Mouse (Mus musculus) midbrain, embryonic 16.5 days (tissue): Measurements from ENCODE around the gene Yipf2. TPM values are rescaled to one million over a fixed set of nuclear protein-coding genes. Genes with fewer than 3 reads are reported as not detected.

Experiments used
- ATAC-seq: fragments of 200-750 bp; cut with Nextera tagmentation; 2 replicates; pipeline ENCODE4 v1.8.0; 2017; ENCODE audit warnings: moderate TSS enrichment
- H3K27ac ChIP-seq: fragments of 300-500 bp; sonication (generic); 2 replicates; pipeline ENCODE4 v1.5.1; 2014; ENCODE audit warnings: mild to moderate bottlenecking, low read length, mixed read lengths
- H3K27me3 ChIP-seq: fragments of 300-500 bp; sonication (generic); 2 replicates; pipeline ENCODE4 v1.6.1; 2014; ENCODE audit warnings: low read depth, low read length, mixed read lengths; ENCODE audit not compliant: control insufficient read depth, insufficient read depth
- H3K36me3 ChIP-seq: fragments of 300-500 bp; sonication (generic); 2 replicates; pipeline ENCODE4 v1.6.1; 2014; ENCODE audit warnings: mild to moderate bottlenecking, low read length, moderate library complexity, mixed read lengths; ENCODE audit not compliant: control insufficient read depth, insufficient read depth
- H3K4me1 ChIP-seq: fragments of 300-500 bp; sonication (generic); 2 replicates; pipeline ENCODE4 v1.6.1; 2014; ENCODE audit warnings: mild to moderate bottlenecking, low read length, mixed read lengths; ENCODE audit not compliant: control insufficient read depth, insufficient read depth
- H3K4me2 ChIP-seq: fragments of 300-500 bp; sonication (generic); 2 replicates; pipeline ENCODE4 v1.6.1; 2014; ENCODE audit warnings: mild to moderate bottlenecking, low read length, mixed read lengths
- H3K4me3 ChIP-seq: fragments of 300-500 bp; sonication (generic); 2 replicates; pipeline ENCODE4 v1.5.1; 2014; ENCODE audit warnings: low read depth, mild to moderate bottlenecking, low read length, moderate library complexity, mixed read lengths
- H3K9ac ChIP-seq: fragments of 300-500 bp; sonication (generic); 2 replicates; pipeline ENCODE4 v1.6.1; 2014; ENCODE audit warnings: low read depth, low read length, mixed read lengths
- H3K9me3 ChIP-seq: fragments of 300-500 bp; sonication (generic); replicated peaks from 2 replicates; pipeline ENCODE4 v1.6.1; 2014; ENCODE audit warnings: mild to moderate bottlenecking, low read length, mixed read lengths; ENCODE audit not compliant: control insufficient read depth, poor library complexity, severe bottlenecking
- WGBS: fragments of 180-500 bp; shearing (Covaris S2); extraction: QIAGEN DNeasy Blood & Tissue Kit; methylation state at CpG from one replicate; pipeline ENCODE4 v1.1.7; 2014; 5-methylcytosine and 5-hydroxymethylcytosine counted together
- polyA plus RNA-seq: library from polyadenylated mRNA; unstranded; fragments of >200 nt; fragmentation: Nextera tagmentation; extraction: Ambion mirVana; gene quantifications from 2 replicates; pipeline ENCODE4 v1.2.1, GENCODE M21; 2015

Yipf2 gene
- polyA plus RNA-seq, 1 experiment from 2014 or later = 26.9 TPM

DNA sequence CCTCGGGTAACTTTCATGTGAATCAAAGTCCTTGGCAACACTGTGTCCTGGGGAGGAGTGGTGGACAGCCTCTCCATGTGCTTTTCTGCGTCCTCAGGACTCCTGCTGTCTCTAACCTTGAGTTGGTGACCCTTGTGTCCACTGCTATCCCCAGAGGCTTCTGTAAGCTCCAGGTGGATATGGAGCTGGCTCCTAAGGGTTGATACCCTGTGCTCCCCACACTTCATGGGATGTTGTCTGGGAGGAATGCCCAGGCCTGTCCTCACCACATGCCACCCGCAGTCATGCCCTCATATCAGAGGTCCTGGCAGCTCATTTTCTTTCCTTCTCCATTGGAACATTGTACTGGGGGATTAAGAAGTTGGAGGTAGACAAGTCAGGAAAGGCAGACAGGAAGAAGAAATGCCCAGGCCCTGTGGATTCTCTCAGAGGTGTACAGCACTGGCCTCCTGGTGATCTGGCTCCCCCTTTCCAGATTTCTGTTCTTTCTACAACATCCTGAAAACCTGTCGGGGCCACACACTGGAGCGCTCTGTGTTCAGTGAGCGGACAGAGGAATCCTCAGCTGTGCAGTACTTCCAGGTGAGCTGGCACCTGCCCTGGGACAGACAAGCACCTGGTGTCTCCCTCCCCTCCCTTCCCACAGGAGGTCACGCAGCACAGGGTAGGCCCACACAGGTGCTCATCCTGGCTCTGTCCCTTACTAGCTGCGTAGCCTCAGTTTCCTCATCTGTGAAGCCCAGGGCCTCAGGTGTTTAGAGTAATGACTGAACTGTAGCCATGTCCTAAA lies 18.4 kb downstream of the Yipf2 start:
- no peak for ATAC-seq
- H3K27me3 ChIP-seq = no peaks in the 10 kb centered on the region
- WGBS = 93% methylated on average over 8 of the region's 8 CpGs
- H3K9me3 ChIP-seq = no peaks in the 10 kb centered on the region
- H3K4me2 ChIP-seq = no peak overlapping the region
- no peak overlapping the region for H3K27ac ChIP-seq
- no peaks in the 10 kb centered on the region for H3K4me1 ChIP-seq
- H3K4me3 ChIP-seq = no peak overlapping the region
- H3K9ac ChIP-seq = no peak overlapping the region
- H3K36me3 ChIP-seq = peaks cover 48% of the 10 kb centered on the region

- H3K27ac ChIP-seq = no peak overlapping the region
- no peaks in the 10 kb centered on the region for H3K9me3 ChIP-seq
- H3K27me3 ChIP-seq = no peaks in the 10 kb centered on the region
- no peak overlapping the region for H3K9ac ChIP-seq
- H3K4me1 ChIP-seq = no peaks in the 10 kb centered on the region
- no peak for ATAC-seq
- H3K4me3 ChIP-seq = no peak overlapping the region
- no peak overlapping the region for H3K4me2 ChIP-seq
- peaks cover 24% of the 10 kb centered on the region for H3K36me3 ChIP-seq
- WGBS = 95% methylated on average over 8 of the region's 8 CpGs
Observed at GRCm38 (mm10) chr9:21568657-21569255, 23.9 kb downstream of the Yipf2 start.

DNA sequence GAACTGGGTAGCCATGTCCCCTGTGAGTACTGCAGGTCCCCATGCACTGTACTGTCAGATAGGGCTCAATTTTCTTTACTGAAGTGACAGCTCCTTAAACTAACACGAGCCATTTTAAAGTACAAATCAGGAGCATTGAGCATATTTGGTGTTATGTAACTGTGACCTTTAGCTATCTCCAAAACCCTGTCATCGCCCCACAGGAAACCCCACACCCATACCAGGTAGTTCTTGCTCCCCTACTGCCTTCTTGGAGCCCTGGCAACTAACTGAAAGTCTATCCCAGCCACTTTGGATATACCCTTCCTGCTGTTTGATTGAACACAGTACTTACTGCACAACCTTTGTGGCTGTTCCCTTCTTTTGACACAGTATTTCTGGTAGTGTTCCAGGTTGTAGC lies 25.6 kb downstream of the Yipf2 start:
- Histone ChIP-seq H3K4me3 (no peak overlapping the region), H3K4me2 (no peak overlapping the region), H3K27me3 (no peaks in the 10 kb centered on the region), H3K36me3 (peaks cover 17% of the 10 kb centered on the region), H3K9me3 (no peaks in the 10 kb centered on the region), H3K27ac (no peak overlapping the region), H3K4me1 (no peaks in the 10 kb centered on the region), H3K9ac (no peak overlapping the region)
- ATAC-seq = no peak
- 93% methylated on average over 2 of the region's 2 CpGs for WGBS

DNA sequence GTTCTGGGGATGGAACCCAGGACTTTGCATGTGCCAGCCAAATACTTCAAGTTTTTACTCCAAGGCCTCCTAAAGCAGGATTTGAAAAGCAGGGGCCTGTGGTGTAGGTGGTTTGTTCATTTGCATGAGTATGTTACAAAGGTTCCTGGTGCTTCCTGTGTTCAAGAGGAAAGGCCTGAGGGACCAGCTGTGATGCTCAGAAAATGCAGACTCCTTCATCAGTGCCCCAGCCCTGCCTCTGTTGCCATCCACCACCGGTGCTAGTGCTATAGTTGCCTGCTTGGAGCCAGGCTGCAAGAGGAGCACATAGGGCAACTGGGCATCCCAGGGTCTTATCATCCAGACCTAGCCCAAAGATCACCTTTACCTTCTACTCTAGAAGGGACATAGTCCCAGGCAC lies 26.1 kb downstream of the Yipf2 start:
- ATAC-seq = no peak
- peaks cover 14% of the 10 kb centered on the region for H3K36me3 ChIP-seq
- no peaks in the 10 kb centered on the region for H3K4me1 ChIP-seq
- H3K4me2 ChIP-seq = no peak overlapping the region
- no peak overlapping the region for H3K27ac ChIP-seq
- no peak overlapping the region for H3K9ac ChIP-seq
- H3K4me3 ChIP-seq = no peak overlapping the region
- H3K27me3 ChIP-seq = no peaks in the 10 kb centered on the region
- no peaks in the 10 kb centered on the region for H3K9me3 ChIP-seq
- 77% methylated on average over 1 of the region's 1 CpGs for WGBS

DNA sequence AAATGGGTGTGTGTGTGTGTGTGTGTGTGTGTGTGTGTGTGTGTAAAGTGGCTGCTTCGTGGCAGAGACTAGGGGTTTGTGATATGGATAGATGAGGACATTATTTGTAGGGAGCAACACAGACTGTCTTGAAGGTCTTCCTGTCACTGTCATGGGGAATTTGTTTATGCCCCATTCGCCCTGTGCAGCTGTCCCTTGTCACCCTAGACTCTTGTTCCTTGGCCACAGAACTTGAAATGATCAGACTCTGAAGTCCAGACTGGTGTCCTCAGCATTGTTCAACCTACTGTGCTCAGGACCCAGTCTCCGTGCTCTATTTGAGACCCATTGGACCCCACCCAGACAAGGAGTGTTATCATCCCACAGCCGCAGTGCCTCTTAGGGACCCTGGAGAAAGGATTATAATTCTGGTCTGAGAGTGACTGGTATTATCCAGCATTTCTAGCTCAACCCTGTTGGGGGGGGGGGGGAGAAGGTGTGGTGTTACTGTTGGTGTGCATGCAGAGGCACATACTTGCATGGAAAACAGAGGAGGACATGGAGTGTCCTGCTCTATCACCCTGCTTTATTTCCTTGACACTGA lies 27.5 kb downstream of the Yipf2 start:
- WGBS = 93% methylated on average over 4 of the region's 4 CpGs
- Histone ChIP-seq H3K9me3 (no peaks in the 10 kb centered on the region), H3K4me2 (no peak overlapping the region), H3K27ac (no peak overlapping the region), H3K36me3 (peaks cover 8% of the 10 kb centered on the region), H3K4me3 (no peak overlapping the region), H3K4me1 (no peaks in the 10 kb centered on the region), H3K9ac (no peak overlapping the region), H3K27me3 (no peaks in the 10 kb centered on the region)
- ATAC-seq = no peak

- no peaks in the 10 kb centered on the region for H3K4me1 ChIP-seq
- 88% methylated on average over 1 of the region's 1 CpGs for WGBS
- H3K27me3 ChIP-seq = no peaks in the 10 kb centered on the region
- H3K9me3 ChIP-seq = no peaks in the 10 kb centered on the region
- H3K4me2 ChIP-seq = no peak overlapping the region
- no peak overlapping the region for H3K9ac ChIP-seq
- no peak overlapping the region for H3K4me3 ChIP-seq
- no peak overlapping the region for H3K27ac ChIP-seq
- H3K36me3 ChIP-seq = peaks cover 4% of the 10 kb centered on the region; the same call in 1 of the 2 replicates
- no peak for ATAC-seq
Observed at GRCm38 (mm10) chr9:21564420-21564819, 28.2 kb downstream of the Yipf2 start.

DNA sequence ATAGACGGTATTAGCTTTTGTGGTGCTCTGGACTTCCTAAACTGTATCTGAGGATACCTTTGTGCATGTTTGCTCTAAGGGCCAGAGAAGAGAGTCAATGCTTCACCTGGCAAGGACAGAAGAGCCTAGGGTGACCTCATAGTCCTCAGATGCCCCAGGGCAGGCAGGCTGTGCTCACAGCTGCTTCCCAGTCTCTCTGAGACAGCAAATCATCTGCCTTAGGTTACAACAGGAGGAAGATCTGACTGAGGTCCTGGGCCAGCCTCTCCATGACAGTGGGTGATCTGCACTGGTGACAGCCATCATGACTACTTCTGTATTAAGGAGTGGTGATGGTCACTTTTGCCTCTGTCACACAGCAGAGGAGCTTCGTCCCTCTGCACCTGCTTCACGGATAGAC lies 33.5 kb downstream of the Yipf2 start:
- peaks cover 2% of the 10 kb centered on the region; the same call in 1 of the 2 replicates for H3K4me1 ChIP-seq
- no peaks in the 10 kb centered on the region for H3K27me3 ChIP-seq
- ATAC-seq = no peak
- H3K27ac ChIP-seq = no peak overlapping the region
- H3K9me3 ChIP-seq = no peaks in the 10 kb centered on the region
- H3K9ac ChIP-seq = no peak overlapping the region
- H3K4me2 ChIP-seq = no peak overlapping the region
- no peak overlapping the region for H3K4me3 ChIP-seq
- H3K36me3 ChIP-seq = peaks cover 5% of the 10 kb centered on the region; the same call in 1 of the 2 replicates
- WGBS = 96% methylated on average over 3 of the region's 3 CpGs

GRCm38 (mm10) chr9:21558366-21558765 lies 34.3 kb downstream of the Yipf2 start:
- peaks cover 5% of the 10 kb centered on the region; the same call in 1 of the 2 replicates for H3K36me3 ChIP-seq
- H3K9ac ChIP-seq = no peak overlapping the region
- no peak for ATAC-seq
- peaks cover 2% of the 10 kb centered on the region; the same call in 1 of the 2 replicates for H3K4me1 ChIP-seq
- no peaks in the 10 kb centered on the region for H3K27me3 ChIP-seq
- no peaks in the 10 kb centered on the region for H3K9me3 ChIP-seq
- WGBS = 85% methylated on average over 4 of the region's 4 CpGs
- no peak overlapping the region for H3K4me3 ChIP-seq
- no peak overlapping the region for H3K27ac ChIP-seq
- H3K4me2 ChIP-seq = no peak overlapping the region

- Histone ChIP-seq H3K4me3 (no peak overlapping the region), H3K36me3 (peaks cover 5% of the 10 kb centered on the region; the same call in 1 of the 2 replicates), H3K4me1 (peaks cover 2% of the 10 kb centered on the region; the same call in 1 of the 2 replicates), H3K27me3 (no peaks in the 10 kb centered on the region), H3K9ac (no peak overlapping the region), H3K9me3 (no peaks in the 10 kb centered on the region), H3K27ac (no peak overlapping the region), H3K4me2 (no peak overlapping the region)
- WGBS = 87% methylated on average over 2 of the region's 2 CpGs
- ATAC-seq = no peak
Observed at GRCm38 (mm10) chr9:21557556-21557955, 35.1 kb downstream of the Yipf2 start.
